Mouse (Mus musculus): ENCODE measurements around the gene Lbhd2.

- TF ChIP-seq POLR2A (IDR thresholded peaks at IDR 0.05; ENCODE audit: insufficient read depth, low read depth, low read length) (no peak), EP300 (IDR thresholded peaks at IDR 0.05; ENCODE audit: insufficient read depth, low read depth, low read length) (no peak)
Observed at GRCm38 (mm10) chr12:111385883-111386641, 20.5 kb upstream of the Lbhd2 start.

Data from heart, adult 2 months (tissue).